Mouse (Mus musculus) cortical plate, adult 2 months (tissue): ENCODE measurements around the gene Gm47985. TPM values are rescaled to one million over a fixed set of nuclear protein-coding genes. Genes with fewer than 3 reads are reported as not detected.
"Not testable (repeated sequence)": the region's sequence is repeated elsewhere in the genome, so short reads cannot be mapped to it uniquely, and the experiment has no call there.

Source experiments
- H3K27ac ChIP-seq: fragments of 200-500 bp; 2 replicates; pipeline ENCODE4 v1.5.1; 2012; ENCODE audit warnings: low read length, control low read depth, inconsistent platforms; ENCODE audit not compliant: insufficient read depth
- H3K4me1 ChIP-seq: fragments of 200-500 bp; 2 replicates; pipeline ENCODE4 v1.6.1; 2011; ENCODE audit warnings: low read length; ENCODE audit not compliant: control insufficient read depth, insufficient read depth
- H3K4me3 ChIP-seq: fragments of 200-500 bp; 2 replicates; pipeline ENCODE4 v1.5.1; 2011; ENCODE audit warnings: mild to moderate bottlenecking, low read length, control low read depth; ENCODE audit not compliant: insufficient read depth
- CTCF ChIP-seq: fragments of 200-500 bp; IDR thresholded peaks from 2 replicates; pipeline ENCODE4 v1.5.1; 2011; ENCODE audit warnings: mild to moderate bottlenecking, control low read depth, low read length; ENCODE audit not compliant: insufficient read depth; ENCODE audit errors: extremely low read depth
- POLR2A ChIP-seq: fragments of 200-500 bp; IDR thresholded peaks from 2 replicates; pipeline ENCODE4 v1.6.1; 2011; ENCODE audit warnings: mild to moderate bottlenecking, low read length, control low read depth; ENCODE audit not compliant: insufficient read depth; ENCODE audit errors: extremely low read depth
- polyA plus RNA-seq: library from polyadenylated mRNA; depleted of rRNA; stranded (reverse); fragments of >200 nt; gene quantifications from 2 replicates; pipeline ENCODE4 v1.2.3, GENCODE M21; 2012

Gm47985 gene
- polyA plus RNA-seq, 1 experiment = not detected

DNA sequence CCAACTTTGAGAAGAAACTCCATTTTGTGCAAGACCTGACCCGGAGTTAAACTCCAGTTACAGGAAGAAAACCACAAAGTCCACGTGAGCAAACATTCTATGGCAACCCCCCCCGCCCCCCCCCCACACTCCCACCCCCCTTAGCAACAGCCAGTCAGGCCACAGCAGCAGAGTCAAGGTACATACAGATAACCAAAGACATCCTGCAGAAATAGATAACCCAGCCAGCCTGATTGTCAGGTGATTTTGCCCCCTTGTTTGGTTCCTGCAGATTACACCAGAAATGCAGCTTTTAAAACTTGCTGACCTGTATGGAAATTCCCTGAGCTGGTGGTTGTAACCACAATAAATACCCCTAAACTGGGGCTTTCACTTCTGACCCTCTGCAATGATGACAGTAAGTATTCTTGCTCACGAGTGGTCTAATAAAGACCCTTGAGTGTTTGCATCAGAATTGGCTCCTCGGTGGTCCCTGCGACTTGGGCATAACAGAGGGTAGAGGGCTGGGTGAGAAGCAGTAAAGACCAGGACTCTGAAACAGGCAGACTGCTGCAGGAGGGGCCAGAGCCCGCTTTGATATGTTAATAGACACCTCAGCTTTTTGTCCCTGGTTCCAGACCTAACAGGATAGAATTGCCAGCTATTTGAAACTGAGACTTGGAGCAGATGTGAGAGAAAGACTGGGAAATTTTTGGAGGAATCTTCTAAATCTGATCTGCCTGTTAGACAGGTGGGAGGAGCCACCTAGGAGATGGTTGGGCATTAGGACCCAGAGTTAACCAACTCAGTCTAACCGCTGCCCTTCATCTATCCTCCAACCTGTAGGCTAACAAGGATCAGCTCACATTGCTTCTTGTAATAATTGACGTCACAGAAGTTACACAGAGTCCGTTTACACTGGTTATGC, 5.1 kb upstream of the Gm47985 start:
- Histone ChIP-seq H3K4me3 (no peak overlapping the region), H3K27ac (no peak overlapping the region), H3K4me1 (no peaks in the 10 kb centered on the region)
- TF ChIP-seq POLR2A (no peak), CTCF (no peak)

- TF ChIP-seq CTCF = no peak
- Histone ChIP-seq H3K27ac (no peak overlapping the region), H3K4me3 (no peak overlapping the region), H3K4me1 (no peaks in the 10 kb centered on the region)
These were observed 4.4 kb upstream of the Gm47985 start for GRCm38 (mm10) chr1:151177937-151178271.

DNA sequence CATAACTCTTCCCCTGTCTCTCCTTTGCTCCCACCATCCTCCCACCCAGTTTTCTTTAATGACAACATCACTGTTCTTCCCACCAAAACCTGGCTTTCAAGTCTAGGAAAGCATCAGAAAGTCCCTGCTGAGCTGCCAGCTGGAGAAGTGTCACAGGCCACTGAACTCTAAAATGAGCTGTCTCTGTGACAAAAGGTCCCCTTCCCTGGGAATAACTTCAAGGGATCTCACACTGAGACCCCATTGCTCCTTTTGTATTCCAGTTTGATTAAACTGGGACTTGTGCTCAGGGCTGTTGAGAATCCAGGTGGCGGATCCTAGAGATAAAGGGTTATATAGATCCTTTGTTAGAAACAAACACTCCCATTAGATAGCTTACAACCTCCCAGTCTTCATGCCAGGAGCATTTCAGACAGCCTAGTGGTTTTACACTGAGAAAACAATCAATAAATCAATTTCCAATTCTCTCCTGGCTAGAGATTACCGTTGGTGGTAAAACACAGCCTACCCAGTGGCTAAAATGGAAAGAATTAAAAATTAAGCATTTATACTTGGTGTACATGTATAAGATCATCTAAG, 3.7 kb upstream of the Gm47985 start:
- no peak overlapping the region for H3K4me3 ChIP-seq
- H3K4me1 ChIP-seq = no peaks in the 10 kb centered on the region
- TF ChIP-seq CTCF = no peak
- no peak for TF ChIP-seq POLR2A
- no peak overlapping the region for H3K27ac ChIP-seq

- Histone ChIP-seq H3K4me3 (no peak overlapping the region), H3K4me1 (no peaks in the 10 kb centered on the region), H3K27ac (no peak overlapping the region)
- no peak for TF ChIP-seq POLR2A
- TF ChIP-seq CTCF = no peak
These were observed 2.2 kb upstream of the Gm47985 start for GRCm38 (mm10) chr1:151180167-151180566.

- not testable (repeated sequence) for H3K4me1 ChIP-seq, H3K4me3 ChIP-seq, H3K27ac ChIP-seq
These were observed 3.8 kb downstream of the Gm47985 start for GRCm38 (mm10) chr1:151186186-151186585.

DNA sequence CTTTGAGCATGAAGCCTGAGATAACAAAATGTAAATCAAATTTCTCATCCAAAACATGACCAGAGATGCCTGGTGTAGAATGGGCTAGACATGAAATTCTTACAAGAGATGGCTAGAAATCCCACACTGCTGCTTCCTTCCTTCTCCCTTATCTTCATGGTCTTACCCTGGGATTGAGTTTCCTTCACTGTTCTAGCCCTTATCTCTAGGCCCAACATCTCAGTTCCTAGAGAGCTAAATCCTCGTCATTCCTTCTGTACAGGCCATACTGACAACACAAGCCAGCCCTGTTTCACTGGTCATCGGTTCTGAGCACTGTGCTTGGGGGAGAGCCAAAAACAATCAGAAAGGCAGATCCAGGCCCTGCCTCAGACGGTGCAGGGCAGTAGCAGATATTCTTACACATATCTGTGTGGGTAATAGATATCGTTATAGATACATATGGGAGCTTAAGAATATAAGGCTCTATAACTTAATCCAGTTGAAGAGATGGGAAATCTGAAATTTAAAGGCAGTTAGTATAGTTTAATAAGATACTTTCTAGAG, 4.6 kb downstream of the Gm47985 start:
- not testable (repeated sequence) for H3K4me1 ChIP-seq, H3K4me3 ChIP-seq, H3K27ac ChIP-seq

- Histone ChIP-seq H3K4me1 (no peaks in the 10 kb centered on the region), H3K4me3 (no peak overlapping the region), H3K27ac (no peak overlapping the region)
- TF ChIP-seq CTCF (no peak), POLR2A (no peak)
These were observed 6.1 kb downstream of the Gm47985 start for GRCm38 (mm10) chr1:151188469-151188868.

- not testable (repeated sequence) for H3K4me1 ChIP-seq, H3K4me3 ChIP-seq, H3K27ac ChIP-seq
These were observed 9.7 kb downstream of the Gm47985 start, which contains the start of gene Gm8947 for GRCm38 (mm10) chr1:151192075-151192474. Gm8947 (plus strand) TSS chr1:151192376.

DNA sequence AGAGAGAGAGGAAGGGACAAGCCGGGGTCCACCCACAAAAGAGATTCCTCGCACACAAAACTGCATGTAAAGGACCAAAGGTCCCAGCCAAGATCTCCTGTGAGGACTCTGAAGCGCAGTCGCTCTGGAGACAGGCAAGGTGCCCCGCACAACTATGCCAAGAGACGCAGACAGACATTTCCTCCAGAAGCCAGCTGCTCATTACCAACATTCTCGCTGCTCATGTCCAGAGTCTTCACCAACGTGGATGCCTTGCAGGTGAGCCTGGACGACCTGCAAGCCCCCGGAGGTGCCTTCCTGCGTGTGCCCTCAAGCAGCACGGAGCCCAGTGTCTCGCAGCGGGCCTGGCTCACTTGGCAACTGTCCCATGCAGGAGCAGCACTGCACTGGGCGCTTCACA, 10.4 kb downstream of the Gm47985 start:
- not testable (repeated sequence) for H3K27ac ChIP-seq, H3K4me3 ChIP-seq, H3K4me1 ChIP-seq

DNA sequence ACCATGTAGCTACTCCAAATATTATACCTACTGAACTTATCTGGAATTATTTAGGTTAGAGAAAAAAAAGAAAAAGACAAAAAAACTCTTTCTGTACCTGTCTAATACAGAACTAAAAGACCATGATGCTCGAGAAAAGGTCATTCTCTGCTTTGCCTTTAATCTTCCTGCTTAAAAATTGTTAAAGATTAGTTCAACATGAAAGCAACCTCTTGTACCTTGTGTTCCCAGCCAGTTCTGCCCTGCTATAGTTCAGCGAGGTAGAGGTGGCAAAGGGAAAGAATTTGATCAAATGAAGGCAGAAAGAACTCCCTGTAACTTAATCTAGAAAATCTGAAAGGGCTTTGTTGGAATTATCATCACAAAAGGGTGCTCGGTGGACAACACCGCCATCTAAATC, 13.6 kb downstream of the Gm47985 start:
- not testable (repeated sequence) for H3K27ac ChIP-seq, H3K4me1 ChIP-seq, H3K4me3 ChIP-seq

- not testable (repeated sequence) for H3K4me3 ChIP-seq, H3K27ac ChIP-seq, H3K4me1 ChIP-seq
These were observed 14.4 kb downstream of the Gm47985 start for GRCm38 (mm10) chr1:151196690-151197089.

DNA sequence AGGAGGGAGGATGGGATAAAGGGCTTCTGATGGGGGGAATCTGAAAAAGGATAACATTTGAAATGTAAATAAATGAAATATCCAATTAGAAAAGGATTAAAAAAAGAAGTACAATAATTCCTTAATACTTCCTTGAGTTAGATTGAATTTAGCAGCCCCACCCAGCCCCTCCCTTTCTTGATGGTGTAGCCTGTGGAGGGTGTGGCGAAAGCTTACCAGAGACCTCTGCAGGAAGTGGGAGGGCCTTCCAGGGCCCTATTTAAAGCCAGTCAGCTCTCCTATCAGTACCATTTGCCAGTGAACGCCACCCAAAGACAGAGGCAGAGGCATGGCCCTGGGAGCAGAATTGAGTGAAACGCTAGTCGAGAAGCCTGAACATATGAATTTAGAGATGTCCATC, 15.8 kb downstream of the Gm47985 start, which contains the start of gene Gm47995:
Gm47995 (plus strand) TSS at position 329 of the 400 bp plus-strand sequence.
- H3K27ac ChIP-seq, H3K4me3 ChIP-seq: not testable (repeated sequence)

GRCm38 (mm10) chr1:151200620-151201019, 18.3 kb downstream of the Gm47985 start:
- H3K4me3 ChIP-seq, H3K27ac ChIP-seq, H3K4me1 ChIP-seq: not testable (repeated sequence)

More for the DNA sequence above, 15.8 kb downstream of the Gm47985 start, which contains the start of gene Gm47995:
- H3K4me1 ChIP-seq = not testable (repeated sequence)

DNA sequence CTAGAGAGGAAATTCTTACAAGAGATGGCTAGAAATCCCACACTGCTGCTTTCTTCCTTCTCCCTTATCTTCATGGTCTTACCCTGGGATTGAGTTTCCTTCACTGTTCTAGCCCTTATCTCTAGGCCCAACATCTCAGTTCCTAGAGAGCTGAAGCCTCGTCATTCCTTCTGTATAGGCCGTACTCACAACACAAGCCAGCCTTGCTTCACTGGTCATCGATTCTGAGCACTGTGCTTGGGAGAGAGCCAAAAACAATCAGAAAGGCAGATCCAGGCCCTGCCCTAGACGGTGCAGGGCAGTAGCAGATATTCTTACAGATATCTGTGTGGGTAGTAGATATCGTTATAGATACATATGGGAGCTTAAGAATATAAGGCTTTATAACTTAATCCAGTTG, 20.4 kb downstream of the Gm47985 start:
- H3K4me3 ChIP-seq, H3K4me1 ChIP-seq, H3K27ac ChIP-seq: not testable (repeated sequence)

- H3K27ac ChIP-seq, H3K4me1 ChIP-seq, H3K4me3 ChIP-seq: not testable (repeated sequence)
These were observed 21.5 kb downstream of the Gm47985 start, which contains the start of gene 3110040M04Rik for GRCm38 (mm10) chr1:151203818-151204217. 3110040M04Rik (plus strand) TSS chr1:151204121.
